Mouse (Mus musculus) liver, embryonic 14.5 days (tissue): ENCODE results near the gene Ccdc107.

Source experiments
- CTCF ChIP-seq: IDR thresholded peaks from 2 replicates; pipeline ENCODE4 v1.5.1; 2016; ENCODE audit warnings: antibody characterized with exemption, low read depth, control low read depth
- EP300 ChIP-seq: IDR thresholded peaks from 2 replicates; pipeline ENCODE4 v1.6.1; 2016; ENCODE audit warnings: antibody characterized with exemption, low read depth

DNA sequence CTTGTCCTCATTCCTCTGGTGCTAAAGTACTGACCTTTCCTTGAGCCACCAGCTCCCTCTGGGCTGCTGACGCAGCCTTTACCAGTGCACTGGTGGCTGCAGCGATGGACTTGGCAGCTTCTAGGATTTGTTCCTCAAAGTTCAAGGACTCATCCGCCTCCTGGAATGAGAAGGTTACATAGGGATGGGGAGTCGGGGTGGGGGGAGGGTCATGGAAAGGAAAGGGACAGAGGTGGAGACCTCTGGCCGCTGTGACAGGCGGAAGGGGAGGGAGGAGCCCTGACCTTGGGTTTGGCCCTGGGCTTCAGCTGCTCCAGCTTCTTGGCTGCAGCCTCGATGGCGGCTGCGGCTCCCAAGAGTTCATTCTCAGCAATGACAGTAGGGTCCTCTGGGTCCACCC lies 40.6 kb downstream of the Ccdc107 start:
- no peak for TF ChIP-seq CTCF
- TF ChIP-seq EP300: no peak
